Mouse (Mus musculus) embryonic stem cell, embryonic (primary cell): ENCODE results near the gene 2610028H24Rik.

Experiments used
- CTCF ChIA-PET, 4 experiments: fragments of 300-600 bp in 2 of 4; fragments of 350-600 bp in 2 of 4; sonication (Branson Sonifier 250); formaldehyde crosslinking; loops; one replicate each; lab custom pipeline; 2022; ENCODE audit warnings: inconsistent platforms in 2 of 4; lab: Charles Lee
- POLR2A ChIA-PET, 4 experiments: fragments of 300-600 bp in 2 of 4; fragments of 350-600 bp in 2 of 4; sonication (Branson Sonifier 250); formaldehyde crosslinking; loops; one replicate each; lab custom pipeline; 2022; ENCODE audit warnings: antibody characterized with exemption in 4 of 4, inconsistent platforms in 1 of 4; lab: Charles Lee

Gene 2610028H24Rik

DNA sequence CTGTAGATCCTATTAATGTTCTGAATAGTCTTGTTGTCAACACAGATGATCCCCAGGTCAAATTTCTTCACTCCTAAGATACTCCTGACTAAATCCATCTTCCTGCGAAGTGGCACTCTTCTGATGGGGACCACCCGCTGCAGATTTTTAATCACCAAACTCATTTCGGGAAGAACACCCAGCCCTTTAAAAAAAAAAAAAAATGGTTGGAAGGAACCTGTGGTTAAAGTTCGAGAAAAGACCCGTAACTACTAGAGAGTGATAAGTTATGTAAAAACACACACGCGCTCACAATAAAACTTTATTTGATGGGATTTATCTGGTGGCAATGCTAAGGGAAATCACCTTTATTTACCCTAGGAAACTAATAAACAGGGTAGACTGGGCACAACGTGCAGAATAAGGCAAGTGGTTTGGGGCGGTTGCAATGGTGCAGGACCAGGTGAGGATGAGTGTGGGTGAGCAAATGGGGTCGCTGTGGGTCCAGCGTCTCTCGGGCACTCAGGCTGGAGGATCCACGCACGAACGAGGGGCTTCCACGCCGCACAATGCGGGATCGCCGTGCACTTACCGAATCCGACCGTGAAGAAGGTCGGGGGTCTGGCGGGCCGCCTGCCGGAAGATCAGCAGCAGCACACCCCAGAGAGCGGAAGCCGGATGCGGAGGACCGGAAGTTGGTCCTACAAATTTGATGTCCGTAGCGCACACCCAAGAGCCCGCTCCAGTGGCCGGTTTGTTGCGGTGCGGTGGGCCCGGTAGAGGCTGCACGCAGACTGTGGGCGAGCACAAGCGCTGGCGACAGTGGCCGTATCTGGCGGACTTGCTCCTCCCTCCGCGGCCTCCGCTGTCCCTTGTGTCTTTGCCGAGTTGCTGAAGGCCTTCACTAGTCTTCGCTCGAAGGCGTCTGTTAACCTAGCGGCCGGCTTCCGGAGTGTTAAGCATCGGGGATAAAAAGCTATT is 19.6 kb downstream of the 2610028H24Rik start, which contains the start of the genes Mcm3ap and Ybey:
Gene Mcm3ap (plus strand): TSS at position 725 of the 960 bp plus-strand sequence.
Gene Ybey (minus strand): TSS at position 912 of the 960 bp plus-strand sequence.
- POLR2A ChIA-PET = interaction anchor here in 3 of 4 experiments (0.6 to 2.0 kb wide), 6 partner anchors 10 to 29 kb away, joined by 3 to 8 read pairs (median 4); no protein-coding TSS in a partner anchor

DNA sequence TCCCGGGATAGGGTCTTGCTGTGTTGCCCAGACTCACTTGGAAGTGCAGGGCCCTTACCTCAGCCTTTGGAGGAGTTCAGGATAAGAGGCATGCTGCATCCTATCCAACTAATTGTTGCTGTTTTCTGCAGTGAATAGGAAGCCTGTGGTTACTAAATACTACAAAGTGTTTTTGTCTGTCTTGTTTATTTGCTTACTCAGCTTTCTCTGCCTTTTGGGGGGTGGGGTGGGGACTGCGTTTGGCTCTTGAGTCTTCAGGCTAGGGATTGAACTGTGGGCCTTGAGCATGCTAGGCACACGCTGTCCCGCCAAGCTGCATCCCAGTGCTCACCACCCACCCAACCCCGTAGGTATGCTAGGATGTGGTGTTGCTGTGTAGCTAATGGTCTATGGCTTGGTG is 24.9 kb downstream of the 2610028H24Rik start:
- ChIA-PET CTCF (interaction anchor here in 3 of 4 experiments (0.6 to 0.7 kb wide), 4 partner anchors 51 to 238 kb away, joined by 3 to 8 read pairs (median 4); no protein-coding TSS in a partner anchor), POLR2A (no interaction called here)

More for the DNA sequence above, 19.6 kb downstream of the 2610028H24Rik start, which contains the start of the genes Mcm3ap and Ybey:
- CTCF ChIA-PET = interaction anchor here in 2 of 4 experiments (0.5 to 1.0 kb wide), 3 partner anchors 11 to 1075 kb away, joined by 3 to 5 read pairs (median 3); no protein-coding TSS in a partner anchor

DNA sequence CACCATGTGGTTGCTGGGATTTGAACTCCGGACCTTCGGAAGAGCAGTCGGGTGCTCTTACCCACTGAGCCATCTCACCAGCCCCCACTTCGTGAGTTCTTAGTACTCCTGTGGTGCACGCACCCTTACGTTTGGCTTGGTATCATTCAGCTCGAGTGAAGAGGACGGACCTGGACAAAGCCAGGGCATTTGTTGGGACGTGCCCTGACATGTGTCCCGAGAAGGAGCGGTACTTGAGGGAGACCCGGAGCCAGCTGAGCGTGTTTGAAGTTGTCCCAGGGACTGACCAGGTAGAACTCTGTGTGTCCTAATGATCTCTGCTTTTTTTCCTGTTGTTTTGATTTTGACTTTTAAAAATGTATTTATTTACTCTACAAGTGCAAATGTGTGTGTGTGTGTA is 32.0 kb downstream of the 2610028H24Rik start:
- CTCF ChIA-PET = interaction anchor here in 3 of 4 experiments (0.8 to 2.2 kb wide), 5 partner anchors 13 to 252 kb away, joined by 3 to 7 read pairs (median 4); no protein-coding TSS in a partner anchor
- POLR2A ChIA-PET = interaction anchor here in 3 of 4 experiments (0.6 to 2.7 kb wide), 20 partner anchors 9 to 64 kb away, joined by 3 to 8 read pairs (median 4); partner anchors contain the start of genes Ybey (in 3 of the 3) and Mcm3ap (in 2 of the 3)

DNA sequence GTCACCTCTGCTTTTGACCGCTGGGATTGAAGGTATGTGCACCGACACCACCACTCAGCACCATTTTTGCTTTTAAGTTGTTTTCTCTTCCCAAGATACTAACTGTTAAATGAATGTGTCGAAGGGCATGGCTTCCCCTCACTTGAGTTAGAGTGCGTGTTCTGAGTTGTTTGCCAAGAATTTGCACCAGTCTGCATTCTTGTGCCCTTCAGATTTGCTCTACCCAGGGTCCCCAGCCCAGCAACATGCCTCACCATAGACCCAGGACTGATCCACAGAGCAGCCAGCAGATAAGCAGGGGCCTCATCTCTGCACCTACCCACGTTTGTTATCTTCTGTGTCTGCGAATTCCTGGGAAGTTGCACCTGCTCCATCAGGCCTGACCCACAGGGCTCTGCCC is 32.6 kb downstream of the 2610028H24Rik start:
- CTCF ChIA-PET = interaction anchor here in 3 of 4 experiments (0.8 to 2.2 kb wide), 5 partner anchors 12 to 252 kb away, joined by 3 to 7 read pairs (median 4); no protein-coding TSS in a partner anchor
- POLR2A ChIA-PET = interaction anchor here in 3 of 4 experiments (0.7 to 2.7 kb wide), 18 partner anchors 8 to 42 kb away, joined by 3 to 8 read pairs (median 4); partner anchors contain the start of genes Ybey (in 3 of the 3) and Mcm3ap (in 2 of the 3)

DNA sequence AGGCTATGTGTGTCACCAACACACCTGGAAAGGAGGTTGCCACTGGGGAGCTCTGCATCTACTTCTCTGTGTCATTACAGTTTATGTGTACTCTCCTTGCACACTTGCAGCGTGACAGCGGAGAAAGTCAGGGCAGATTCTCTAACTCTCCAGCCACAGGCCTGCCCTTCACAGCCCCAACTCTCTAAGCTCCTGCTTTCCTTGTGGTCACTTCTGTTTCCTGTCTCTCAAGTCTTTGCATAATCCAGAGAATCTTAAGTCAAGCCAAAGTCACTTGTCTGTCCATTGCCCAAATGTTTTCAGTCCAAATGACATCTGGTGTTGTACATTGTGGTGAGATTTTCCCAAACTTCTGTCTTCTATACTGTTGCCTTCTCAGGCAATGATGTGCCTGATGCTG is 37.4 kb downstream of the 2610028H24Rik start:
- ChIA-PET POLR2A (interaction anchor here in 1 of 4 experiments (0.6 to 5.0 kb wide), 4 partner anchors 9 to 587 kb away, joined by 4 to 22 read pairs (median 4); no protein-coding TSS in a partner anchor), CTCF (interaction anchor here in 2 of 4 experiments (0.6 to 1.7 kb wide), 3 partner anchors 21 to 77 kb away, joined by 3 to 5 read pairs (median 4); no protein-coding TSS in a partner anchor)

DNA sequence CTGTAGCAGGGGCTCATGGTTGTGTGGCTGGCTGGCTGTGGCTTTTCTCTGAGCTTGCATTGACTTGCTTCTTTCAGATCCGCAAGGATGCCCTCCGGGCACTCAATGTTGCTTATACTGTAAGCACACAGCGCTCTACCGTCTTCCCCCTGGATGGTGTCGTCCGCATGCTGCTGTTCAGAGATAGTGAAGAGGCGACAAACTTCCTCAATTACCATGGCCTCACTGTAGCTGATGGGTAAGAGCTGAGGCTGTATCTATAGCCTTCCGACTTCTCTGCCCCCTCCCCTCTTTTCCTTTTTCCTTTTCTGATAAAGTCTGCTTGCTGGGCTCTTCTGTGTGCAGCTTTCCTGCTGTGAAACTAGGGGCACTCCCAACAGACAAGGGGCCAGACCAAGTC is 39.4 kb downstream of the 2610028H24Rik start:
- CTCF ChIA-PET = no interaction called here
- POLR2A ChIA-PET = interaction anchor here in 1 of 4 experiments (0.7 to 5.0 kb wide), 11 partner anchors 9 to 74 kb away, joined by 3 to 22 read pairs (median 3); no protein-coding TSS in a partner anchor

DNA sequence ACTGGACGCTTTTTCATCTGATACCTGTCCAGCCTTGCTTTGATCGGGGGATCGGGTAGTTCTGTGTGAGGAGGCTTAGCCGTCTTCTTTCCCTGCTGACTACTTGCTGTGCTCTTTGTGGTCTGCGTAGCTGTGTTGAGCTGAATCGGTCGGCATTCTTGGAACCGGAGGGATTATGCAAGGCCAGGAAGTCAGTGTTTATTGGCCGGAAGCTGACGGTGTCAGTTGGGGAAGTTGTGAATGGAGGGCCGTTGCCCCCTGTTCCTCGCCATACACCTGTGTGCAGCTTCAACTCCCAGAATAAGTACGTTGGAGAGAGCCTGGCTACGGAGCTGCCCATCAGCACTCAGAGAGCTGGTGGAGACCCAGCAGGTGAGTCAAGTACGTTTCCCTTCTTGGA is 40.3 kb downstream of the 2610028H24Rik start:
- CTCF ChIA-PET = interaction anchor here in 2 of 4 experiments (0.6 to 1.2 kb wide), 2 partner anchors 34 to 631 kb away, joined by 3 read pairs; no protein-coding TSS in a partner anchor
- POLR2A ChIA-PET = interaction anchor here in 2 of 4 experiments (0.7 to 1.8 kb wide), 6 partner anchors 8 to 44 kb away, joined by 3 to 7 read pairs (median 4); no protein-coding TSS in a partner anchor

DNA sequence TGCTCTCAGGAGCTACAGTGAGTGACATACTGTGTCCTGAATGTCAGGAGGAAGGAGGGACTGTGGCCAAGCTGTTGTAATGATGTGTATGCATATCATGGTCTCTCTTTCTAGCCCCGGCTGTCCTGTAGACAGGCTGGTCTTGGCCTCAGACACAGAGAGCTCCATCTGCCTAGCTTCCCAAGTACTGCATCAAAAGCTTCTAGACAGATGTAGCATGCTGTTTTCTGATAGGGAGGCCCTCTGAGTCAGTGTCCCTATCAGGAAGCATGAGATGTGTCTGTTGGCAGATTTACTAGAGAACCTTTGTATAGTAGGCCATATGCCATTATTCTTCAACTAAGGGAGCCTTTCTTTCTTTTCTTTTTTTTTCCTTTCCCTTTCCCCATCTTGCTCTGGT is 44.6 kb downstream of the 2610028H24Rik start:
- CTCF ChIA-PET = interaction anchor here in 2 of 4 experiments (0.7 to 2.2 kb wide), 3 partner anchors 13 to 102 kb away, joined by 3 to 9 read pairs (median 7); no protein-coding TSS in a partner anchor

DNA sequence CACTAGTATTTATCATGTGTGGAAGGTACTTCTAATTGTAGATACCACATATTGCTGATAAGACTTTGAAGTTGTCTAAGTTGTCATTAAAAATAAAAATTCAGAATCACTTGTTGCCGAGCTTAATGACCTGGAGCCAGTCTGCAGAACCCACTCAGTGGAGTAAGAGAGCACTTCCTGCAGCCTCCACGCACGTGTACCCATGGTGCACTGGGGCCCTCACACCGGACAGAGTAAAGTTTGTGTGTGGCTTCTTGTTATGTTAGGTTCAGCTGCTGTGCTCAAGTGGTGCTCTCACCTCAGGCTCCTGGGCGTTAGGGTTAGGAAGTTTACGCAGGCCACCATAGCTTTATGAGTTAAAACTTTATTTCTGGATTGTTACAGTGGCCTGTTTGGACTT is 46.6 kb downstream of the 2610028H24Rik start:
- POLR2A ChIA-PET = interaction anchor here in 3 of 4 experiments (0.6 to 4.4 kb wide), 6 partner anchors 10 to 56 kb away, joined by 3 to 22 read pairs (median 3); partner anchors contain the start of gene Pcnt (in 1 of the 3)
- CTCF ChIA-PET = interaction anchor here in 1 of 4 experiments (1.4 to 1.8 kb wide), 2 partner anchors 18 to 103 kb away, joined by 3 to 5 read pairs; no protein-coding TSS in a partner anchor

More for the DNA sequence above, 44.6 kb downstream of the 2610028H24Rik start:
- POLR2A ChIA-PET = interaction anchor here in 2 of 4 experiments (0.6 to 1.0 kb wide), 4 partner anchors 13 to 69 kb away, joined by 3 read pairs; no protein-coding TSS in a partner anchor

DNA sequence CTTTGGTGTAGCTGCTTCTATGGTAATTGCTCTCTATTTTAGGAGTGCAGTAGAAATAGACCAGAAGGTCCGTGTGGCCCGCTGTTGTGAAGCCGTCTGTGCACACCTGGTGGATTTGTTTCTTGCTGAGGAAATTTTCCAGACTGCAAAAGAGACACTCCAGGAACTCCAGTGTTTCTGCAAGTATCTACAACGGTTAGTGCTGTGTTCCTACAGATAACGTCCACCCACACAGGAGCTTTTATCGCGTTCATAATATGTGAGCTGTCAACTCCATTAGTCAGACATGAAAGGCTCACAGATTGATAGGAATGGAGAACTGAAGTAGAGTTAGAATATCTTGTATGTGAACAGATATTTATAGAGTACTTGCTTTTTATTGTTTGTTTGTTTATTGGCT is 47.5 kb downstream of the 2610028H24Rik start:
- CTCF ChIA-PET = interaction anchor here in 2 of 4 experiments (1.1 to 1.4 kb wide), 2 partner anchors 17 kb away, joined by 3 to 5 read pairs; no protein-coding TSS in a partner anchor
- POLR2A ChIA-PET = interaction anchor here in 3 of 4 experiments (0.6 to 4.4 kb wide), 5 partner anchors 10 to 57 kb away, joined by 3 to 22 read pairs (median 3); no protein-coding TSS in a partner anchor

DNA sequence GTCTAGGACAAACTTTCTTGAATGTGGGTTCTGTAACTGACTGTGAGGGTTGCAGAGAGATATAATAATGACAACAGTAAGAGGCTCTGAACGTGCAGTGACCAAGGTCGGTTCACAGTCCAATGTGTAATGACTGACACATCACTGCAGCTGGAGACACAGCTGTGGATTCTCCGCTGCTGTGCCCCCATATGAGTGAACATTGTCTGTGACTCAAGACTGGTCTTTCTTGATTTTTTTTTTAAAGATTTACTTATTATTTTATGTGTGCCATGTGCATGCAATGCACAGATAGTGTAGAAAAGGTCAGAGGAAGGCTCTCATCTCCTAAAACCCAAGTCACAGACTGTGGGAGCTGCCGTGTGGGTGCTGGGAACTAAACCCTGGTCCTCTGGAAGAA is 48.6 kb downstream of the 2610028H24Rik start:
- ChIA-PET CTCF (interaction anchor here in 2 of 4 experiments (0.6 to 1.1 kb wide), 2 partner anchors 16 to 171 kb away, joined by 3 to 5 read pairs; no protein-coding TSS in a partner anchor), POLR2A (interaction anchor here in 2 of 4 experiments (0.7 to 4.4 kb wide), 4 partner anchors 9 to 88 kb away, joined by 3 to 22 read pairs (median 4); no protein-coding TSS in a partner anchor)

DNA sequence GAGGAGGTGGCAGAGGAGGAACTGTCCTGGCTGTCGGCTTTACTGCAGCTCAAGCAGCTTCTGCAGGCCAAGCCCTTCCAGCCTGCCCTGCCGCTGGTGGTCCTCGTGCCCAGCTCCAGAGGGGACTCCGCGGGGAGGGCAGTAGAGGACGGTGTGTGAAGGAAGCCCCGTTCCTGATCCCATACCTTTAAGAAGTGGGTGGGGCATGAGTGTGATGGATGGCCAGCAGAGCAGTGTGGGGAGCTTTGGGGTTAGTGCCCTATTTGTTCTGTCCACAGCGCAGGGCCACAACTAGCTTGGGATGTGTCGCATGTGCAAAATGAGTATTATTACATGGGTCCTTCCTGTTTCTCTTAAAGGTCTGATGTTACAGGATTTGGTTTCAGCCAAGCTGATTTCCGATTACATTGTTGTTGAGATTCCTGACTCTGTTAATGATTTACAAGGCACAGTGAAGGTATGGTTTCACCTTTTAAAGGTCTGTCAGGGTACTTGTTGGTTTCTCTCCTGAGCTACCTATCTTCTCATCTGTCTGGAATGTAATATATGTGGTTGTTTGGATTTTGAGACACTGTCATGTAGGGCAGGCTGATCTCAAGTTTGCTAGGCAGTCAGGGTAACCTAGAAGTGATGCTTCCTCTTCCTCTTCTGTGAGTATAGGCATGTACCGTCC is 55.5 kb downstream of the 2610028H24Rik start:
- ChIA-PET POLR2A (interaction anchor here in 1 of 4 experiments (1.1 kb wide), 1 partner anchor 9 kb away, joined by 3 read pairs; no protein-coding TSS in a partner anchor), CTCF (interaction anchor here in 3 of 4 experiments (0.6 to 1.4 kb wide), 3 partner anchors 9 to 524 kb away, joined by 3 to 5 read pairs (median 3); no protein-coding TSS in a partner anchor)

DNA sequence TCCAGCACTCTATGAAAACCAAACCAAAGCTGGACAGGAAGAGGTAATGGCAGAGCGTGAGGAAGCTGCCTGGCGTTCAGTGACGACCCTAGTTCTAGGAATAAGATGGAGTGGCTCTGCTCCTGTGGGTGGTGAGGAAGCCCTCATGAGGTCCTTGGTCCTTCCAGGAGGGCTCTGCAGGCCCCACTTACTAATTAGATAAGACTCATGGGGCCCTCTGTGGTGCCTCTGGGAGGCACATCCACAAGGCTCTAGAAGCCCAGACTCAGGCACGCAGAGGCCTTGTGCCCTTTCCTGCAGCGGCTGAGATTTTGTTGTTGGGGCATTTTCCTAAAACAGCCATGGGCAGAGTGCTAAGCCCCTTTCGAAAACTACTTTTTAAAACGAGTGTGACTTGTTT is 57.0 kb downstream of the 2610028H24Rik start:
- ChIA-PET CTCF (no interaction called here), POLR2A (interaction anchor here in 2 of 4 experiments (0.5 to 1.2 kb wide), 3 partner anchors 17 to 159 kb away, joined by 3 to 7 read pairs (median 4); no protein-coding TSS in a partner anchor)
